Mouse (Mus musculus): ENCODE data around the gene Ntm.

DNA sequence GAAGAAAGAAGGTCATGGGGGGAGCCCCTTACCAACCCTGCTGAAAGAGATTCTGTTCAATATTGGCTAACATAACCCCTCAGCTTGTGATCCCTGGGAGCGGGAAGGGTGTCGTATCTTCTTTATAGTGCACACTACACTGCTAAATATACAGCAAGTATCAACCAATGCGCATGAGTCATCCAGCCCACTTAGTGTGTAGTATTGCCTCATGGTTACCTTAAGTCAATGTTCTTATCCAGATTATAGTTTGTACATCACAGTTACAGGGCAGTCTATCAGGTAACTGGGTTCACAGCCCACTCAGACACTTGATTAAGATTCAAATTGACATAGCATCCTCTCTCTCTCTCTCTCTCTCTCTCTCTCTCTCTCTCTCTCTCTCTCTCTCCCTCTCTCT lies 636.7 kb downstream of the Ntm start:
- TF ChIP-seq CTCF (IDR thresholded peaks at IDR 0.05; ENCODE audit: control insufficient read depth, insufficient read depth, low read length): no peak
- TF ChIP-seq POLR2A (IDR thresholded peaks at IDR 0.05; ENCODE audit: borderline replicate concordance, control insufficient read depth, low read depth, low read length): no peak

Measured in bone marrow, adult 2 months (tissue).